Mouse (Mus musculus): Measurements from ENCODE around the gene Ccdc187.
A peak's percentile ranks its signal among the peaks of the same experiment; 100 is the strongest.

The Ccdc187 gene

GRCm38 (mm10) chr2:26294457-26294856 is at the start of gene Ccdc187:
Ccdc187 (minus strand) TSS chr2:26294557.
- DNase-seq = no peak

DNA sequence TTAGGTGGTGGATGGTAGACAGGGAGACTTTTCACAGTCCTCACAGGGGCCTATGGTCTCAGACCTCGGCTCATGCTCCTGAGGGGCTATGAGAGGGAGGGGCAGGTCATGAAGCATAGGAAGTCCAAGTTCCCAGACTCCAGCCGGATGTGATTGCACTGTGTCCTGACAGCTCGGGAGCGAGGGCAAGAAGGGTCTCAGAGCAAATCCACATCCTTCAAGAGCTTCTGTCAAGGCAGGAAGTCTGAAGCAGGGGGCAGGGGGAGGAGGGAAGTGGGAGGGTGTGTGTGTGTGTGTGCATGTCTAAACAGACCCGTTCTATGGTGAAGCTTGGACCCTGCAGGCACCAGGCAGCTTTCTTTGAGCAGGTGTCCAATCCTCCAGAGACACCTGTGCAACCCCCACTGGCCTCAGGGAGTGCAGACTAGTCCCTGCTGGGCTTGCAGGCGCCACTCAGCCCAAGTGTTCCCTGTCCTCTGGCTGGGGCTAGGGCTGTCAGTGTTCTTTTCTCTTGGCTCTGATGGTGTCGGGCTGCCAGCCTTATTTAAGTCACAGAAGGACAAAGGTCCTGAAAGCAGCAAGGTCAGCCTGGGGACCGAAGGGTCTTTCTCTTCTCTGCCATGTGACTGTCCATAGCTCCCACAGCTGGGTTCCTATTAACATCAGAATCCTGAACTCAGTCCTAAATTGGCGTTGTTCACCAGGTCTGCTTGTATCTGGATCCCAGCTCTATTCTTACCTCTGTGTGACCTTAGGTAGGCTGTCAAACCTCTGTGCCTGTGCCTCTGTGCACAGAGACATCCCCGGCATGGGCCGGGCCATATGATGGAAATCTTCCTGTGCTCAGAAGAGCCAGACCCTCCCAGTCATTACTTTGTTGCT is 48.5 kb upstream of the Ccdc187 start:
- no peak for DNase-seq

- DNase-seq = peak; percentile 85
Observed at GRCm38 (mm10) chr2:26342044-26342443, 47.7 kb upstream of the Ccdc187 start.

DNA sequence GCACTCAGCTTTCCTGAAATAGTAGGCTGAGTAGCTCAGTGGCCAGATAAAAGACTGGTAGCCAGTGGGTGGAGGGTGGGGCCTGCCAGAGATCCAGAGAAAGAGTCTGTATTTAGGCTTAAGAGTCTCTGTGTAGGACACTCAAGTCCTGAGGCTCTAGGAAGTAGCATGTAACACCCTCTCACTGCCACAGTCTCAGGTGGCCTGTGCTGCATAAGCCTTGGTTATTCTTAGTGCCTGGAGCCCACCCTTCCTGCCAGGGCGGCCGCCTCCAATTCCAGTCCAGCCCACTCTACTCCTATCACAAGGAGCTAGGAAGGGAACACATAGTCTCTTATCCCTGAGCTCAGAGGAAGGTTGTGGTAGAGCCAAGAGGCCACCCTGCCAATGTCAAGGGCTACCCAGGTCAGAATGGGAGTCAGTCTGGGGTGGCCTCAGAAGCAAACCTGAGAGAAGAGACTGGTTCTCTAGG is 47.2 kb upstream of the Ccdc187 start:
- DNase-seq = no peak

- DNase-seq = peak; percentile 76
Observed at GRCm38 (mm10) chr2:26339204-26339551, 44.8 kb upstream of the Ccdc187 start.

- DNase-seq = peak; percentile 85
Observed at GRCm38 (mm10) chr2:26338302-26339203, 44.2 kb upstream of the Ccdc187 start.

- no peak for DNase-seq
Observed at GRCm38 (mm10) chr2:26330702-26331101, 36.3 kb upstream of the Ccdc187 start.

DNA sequence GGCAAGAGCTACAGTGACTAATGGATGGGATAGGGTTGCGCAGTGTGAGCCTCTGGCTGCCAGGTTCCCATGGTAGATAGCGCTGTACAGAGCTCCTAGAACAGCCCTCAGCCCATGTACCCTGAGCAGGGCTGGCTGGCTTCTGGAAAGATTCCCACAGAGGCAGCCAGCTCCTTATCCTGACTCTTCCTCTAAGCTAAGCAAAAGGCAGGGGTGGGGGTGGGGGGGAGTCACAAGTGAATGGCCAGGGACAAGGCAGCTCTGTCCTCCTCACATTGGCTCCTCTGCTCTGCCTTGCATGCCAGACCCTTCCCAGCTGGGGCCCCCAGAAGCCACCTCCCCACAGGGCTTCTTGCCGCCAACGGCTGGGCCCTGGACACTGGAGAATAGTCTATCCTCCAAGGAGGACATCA is 35.7 kb upstream of the Ccdc187 start:
- DNase-seq = no peak

DNA sequence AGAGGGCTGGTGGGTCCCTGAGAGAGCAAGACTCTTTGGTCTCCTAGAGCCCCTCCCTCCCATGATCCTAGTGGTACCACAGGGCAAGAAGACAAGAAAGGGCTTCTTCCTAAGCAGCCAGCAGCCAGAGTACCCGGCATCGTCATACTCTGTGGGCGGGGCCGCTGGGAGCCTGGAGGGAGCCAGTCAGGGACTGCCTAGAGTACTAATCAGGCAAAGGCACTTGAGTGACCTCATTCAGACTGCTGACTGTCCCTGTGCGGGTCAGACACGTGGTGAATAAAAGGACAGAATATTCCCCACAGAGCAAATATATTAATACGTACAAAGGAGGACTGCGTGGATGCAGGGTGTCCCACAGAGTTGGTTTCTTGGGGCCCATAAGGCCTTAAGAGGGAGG is 35.0 kb upstream of the Ccdc187 start:
- DNase-seq = no peak

DNA sequence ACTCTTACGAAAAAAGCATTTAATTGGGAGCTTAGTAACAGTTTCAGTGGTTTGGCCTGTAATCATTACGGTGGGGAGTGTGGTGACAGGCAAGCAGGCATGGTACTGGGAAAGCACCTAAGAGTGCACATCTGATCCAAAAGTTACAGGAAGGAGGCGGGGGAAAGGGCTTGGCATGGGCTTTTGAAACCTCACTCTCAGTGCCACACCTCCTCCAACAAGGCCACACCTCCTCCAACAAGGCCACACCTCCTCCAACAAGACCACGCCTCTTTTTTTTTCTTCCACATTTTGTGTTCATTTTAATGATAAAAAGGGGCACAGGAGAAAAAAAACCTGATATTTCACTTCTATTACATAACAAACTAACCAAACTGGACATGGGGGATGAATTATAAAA is 33.5 kb upstream of the Ccdc187 start:
- DNase-seq = no peak

GRCm38 (mm10) chr2:26325386-26326181 is 31.2 kb upstream of the Ccdc187 start:
- DNase-seq = peak; percentile 75

DNA sequence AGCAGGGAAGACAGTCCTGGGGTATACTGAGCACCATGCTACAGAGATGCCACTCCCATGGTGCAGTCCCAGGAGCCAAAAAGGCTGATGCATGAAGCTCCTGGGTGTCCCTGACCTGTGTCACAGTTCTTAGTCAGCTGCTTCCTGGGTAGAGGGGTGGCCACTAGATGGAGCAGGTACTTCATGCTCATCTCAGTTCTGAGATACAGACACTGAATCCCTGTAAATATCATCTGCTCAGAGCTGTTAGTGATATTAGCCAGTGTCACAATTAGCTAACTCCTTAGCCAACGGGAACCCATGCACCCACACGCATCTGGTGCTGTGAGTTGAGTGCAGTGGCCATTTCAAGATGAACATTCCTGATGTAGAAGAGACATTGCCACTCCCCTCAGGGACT is 30.6 kb upstream of the Ccdc187 start:
- DNase-seq = peak; percentile 62

DNA sequence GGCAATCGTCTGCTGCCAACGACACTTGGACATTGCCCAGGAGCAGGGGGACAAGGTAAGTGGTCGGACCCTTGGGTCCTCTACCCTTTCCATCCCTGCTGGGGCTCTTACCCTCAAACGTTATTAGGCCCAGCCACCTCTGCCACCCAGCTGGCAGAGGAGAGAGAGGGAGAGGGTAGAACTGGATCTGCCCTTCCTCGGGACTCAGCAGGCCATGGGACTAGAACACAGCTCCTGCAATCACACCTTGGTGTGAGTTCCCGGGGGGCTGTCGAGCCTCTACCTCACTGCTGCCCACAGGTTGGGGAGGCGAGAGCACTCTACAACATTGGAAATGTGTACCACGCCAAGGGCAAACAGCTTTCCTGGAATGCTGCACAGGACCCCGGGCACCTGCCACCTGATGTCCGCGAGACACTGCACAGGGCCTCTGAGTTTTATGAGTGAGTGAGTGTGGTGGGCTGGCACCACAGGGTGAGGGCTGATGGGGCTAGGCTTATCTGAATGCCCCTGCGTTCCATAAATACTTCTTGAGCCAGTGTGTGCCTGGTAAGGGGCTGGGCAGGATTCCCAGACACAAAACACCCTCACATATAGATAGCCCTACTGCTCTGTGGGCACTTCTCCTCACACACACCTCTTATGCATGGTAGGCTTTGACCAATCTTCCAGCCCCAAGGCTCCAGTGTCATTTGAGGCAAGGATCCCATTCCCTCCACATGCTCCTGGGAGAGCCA is 29.4 kb upstream of the Ccdc187 start:
- DNase-seq = peak; percentile 36

DNA sequence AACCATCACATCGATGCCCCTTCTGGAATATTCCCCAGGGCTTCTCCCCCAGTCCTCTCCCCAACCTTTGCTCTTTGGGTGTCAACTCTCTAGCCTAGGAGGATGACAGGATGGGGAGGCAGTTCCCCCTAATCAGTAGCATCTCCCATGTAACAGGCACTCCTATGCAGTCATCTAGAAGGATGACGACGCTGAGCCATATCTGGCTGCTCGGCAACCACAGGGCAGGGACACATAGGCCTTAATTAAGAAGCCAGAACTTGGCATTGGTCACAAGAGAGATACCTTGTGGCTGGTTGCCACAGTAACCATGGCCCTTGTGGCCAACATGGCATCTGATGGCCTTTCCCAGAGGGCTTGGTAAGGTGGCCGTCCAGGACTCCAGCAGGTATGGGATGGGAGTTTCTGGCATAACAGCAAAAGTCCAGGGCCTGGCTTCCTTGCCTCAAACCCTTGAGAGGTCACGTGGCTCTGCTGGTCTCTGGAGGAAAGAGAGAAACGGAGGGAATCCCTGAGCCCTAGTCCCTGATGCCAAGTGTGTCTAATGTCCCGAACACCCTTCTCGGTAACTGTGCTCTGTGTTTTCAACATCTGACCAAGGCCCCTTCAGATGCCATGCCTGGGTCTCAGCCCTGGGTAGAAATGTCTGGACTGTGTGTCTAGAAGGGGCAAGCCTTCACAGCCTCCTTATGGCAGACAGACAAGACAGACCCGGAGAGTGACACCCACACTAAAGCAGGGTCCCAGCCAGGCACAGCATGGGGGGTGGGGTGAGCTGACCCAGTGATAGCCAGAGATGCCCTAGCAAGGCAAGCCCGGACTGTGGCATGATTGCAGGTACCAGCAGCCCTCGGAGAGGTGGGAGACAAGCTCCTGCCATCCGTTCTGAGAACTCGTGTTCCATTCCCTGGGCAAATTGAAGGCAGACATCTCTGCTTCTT is 26.2 kb upstream of the Ccdc187 start:
- DNase-seq = peak; percentile 82

GRCm38 (mm10) chr2:26319519-26320244 is 25.3 kb upstream of the Ccdc187 start:
- peak; percentile 65 for DNase-seq

GRCm38 (mm10) chr2:26319109-26319508 is 24.8 kb upstream of the Ccdc187 start:
- peak; percentile 79 for DNase-seq

GRCm38 (mm10) chr2:26317991-26318672 is 23.8 kb upstream of the Ccdc187 start:
- DNase-seq = peak; percentile 68

DNA sequence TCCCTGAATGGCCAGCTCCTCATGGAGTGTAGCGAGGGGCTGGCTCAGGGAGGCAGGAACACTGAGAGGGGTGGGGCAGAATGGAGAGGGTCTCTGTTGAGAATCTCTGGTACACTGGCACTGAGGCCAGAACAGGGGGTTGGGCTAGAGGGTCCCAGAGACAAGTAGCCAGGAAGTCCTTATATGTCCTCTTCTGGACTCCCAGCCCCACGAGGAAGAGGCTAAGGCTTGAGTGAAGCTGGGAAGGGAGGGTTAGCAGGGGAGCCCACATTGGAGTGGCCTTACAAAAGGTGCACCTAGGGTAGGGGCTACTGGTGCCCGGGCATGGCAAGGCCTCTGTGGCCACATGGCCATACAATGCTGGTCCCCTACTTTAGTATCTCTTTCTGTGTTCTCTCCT is 23.0 kb upstream of the Ccdc187 start:
- peak; percentile 64 for DNase-seq

GRCm38 (mm10) chr2:26316576-26317246 is 22.4 kb upstream of the Ccdc187 start:
- peak; percentile 81 for DNase-seq
